Mouse (Mus musculus): Measurements from ENCODE around the gene Exoc3l2. TPM values are rescaled to one million over a fixed set of nuclear protein-coding genes. Genes with fewer than 3 reads are reported as not detected.

Gene Exoc3l2
- polyA plus RNA-seq, 1 experiment: 7.1 TPM

DNA sequence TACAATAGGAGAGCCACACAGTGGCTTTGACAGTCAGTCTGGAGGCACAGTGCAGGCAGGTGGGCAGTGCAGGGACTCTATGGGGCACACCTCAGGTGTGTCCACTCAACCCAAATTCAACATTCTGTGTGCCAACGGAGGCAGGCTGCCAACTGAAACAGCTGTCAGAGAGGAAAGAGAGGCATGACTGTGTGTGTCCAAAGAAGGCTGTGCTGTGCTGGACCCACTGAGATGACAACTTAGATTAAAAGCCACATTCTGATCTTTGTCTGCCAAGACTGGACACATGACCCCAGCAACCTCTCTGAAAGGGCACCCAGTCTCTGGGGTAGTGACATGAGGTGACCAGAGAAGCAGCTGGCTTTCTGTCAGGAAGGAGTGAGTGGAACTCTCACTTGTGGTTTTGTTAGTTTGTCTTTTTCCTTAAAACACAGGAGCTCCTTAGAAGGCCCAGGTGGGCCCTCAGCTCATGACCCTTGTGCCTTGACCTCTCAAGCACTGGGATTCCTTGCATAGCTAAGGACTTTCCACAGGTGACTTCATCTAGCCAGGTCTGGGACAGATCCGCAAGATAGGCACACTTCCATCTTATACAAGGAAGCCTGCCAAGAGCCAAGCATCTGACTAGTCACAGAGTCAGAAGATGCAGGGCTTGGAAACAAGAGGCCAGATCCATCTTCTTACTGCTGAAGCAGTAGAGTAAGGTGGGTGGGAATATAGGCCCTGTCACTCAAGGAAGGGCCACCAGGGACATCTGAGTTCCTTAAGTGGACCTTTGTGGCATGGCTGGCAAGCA is 77.8 kb downstream of the Exoc3l2 start:
- TF ChIP-seq POLR2A (IDR thresholded peaks at IDR 0.05; ENCODE audit: low read depth, low read length) (no peak), CTCF (IDR thresholded peaks at IDR 0.05; ENCODE audit: extremely low read depth, insufficient read depth, insufficient read length, insufficient replicate concordance) (no peak)
- Histone ChIP-seq H3K4me1 (ENCODE audit: control insufficient read depth, insufficient read depth, insufficient read length) (peaks cover 7% of the 10 kb centered on the region; the same call in 1 of the 2 replicates), H3K27ac (ENCODE audit: insufficient read depth, low read length) (no peak overlapping the region), H3K36me3 (ENCODE audit: control insufficient read depth, insufficient read depth, low read length) (no peaks in the 10 kb centered on the region), H3K27me3 (ENCODE audit: control insufficient read depth, insufficient read depth, low read length) (no peaks in the 10 kb centered on the region), H3K4me3 (ENCODE audit: extremely low read depth, insufficient read depth, insufficient read length) (no peak overlapping the region)
- no peak for DNase-seq (ENCODE audit: low read depth in 1 of 2, low spot score in 2 of 2)
- WGBS: 85% methylated on average over 2 of the region's 2 CpGs

DNA sequence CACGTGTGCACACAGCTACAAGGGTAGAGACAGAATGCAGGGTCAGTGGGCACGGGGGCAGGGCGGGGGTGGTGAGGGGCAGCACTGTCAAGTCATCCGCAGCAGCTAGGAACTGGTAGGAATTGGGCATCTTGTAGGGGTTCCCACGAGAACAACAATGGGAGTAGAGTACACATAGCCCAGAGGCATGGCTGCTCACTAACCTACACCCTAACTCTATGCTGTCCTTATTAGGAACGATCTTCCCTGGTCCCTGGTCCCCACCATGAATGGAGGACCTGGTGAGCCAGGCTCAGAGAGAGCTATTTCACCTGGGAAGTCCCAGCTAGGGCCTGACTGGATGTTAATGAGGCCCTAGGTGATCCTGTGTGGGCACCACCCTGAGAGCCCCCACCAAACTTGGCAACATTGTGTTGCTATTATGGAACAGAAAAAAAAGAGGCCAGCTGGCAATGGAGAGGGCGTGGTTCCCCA is 78.6 kb downstream of the Exoc3l2 start:
- H3K4me1 ChIP-seq (ENCODE audit: control insufficient read depth, insufficient read depth, insufficient read length): peaks cover 7% of the 10 kb centered on the region; the same call in 1 of the 2 replicates
- no peak overlapping the region for H3K27ac ChIP-seq (ENCODE audit: insufficient read depth, low read length)
- no peak for TF ChIP-seq POLR2A (IDR thresholded peaks at IDR 0.05; ENCODE audit: low read depth, low read length)
- TF ChIP-seq CTCF (IDR thresholded peaks at IDR 0.05; ENCODE audit: extremely low read depth, insufficient read depth, insufficient read length, insufficient replicate concordance): no peak
- no peaks in the 10 kb centered on the region for H3K27me3 ChIP-seq (ENCODE audit: control insufficient read depth, insufficient read depth, low read length)
- no peaks in the 10 kb centered on the region for H3K36me3 ChIP-seq (ENCODE audit: control insufficient read depth, insufficient read depth, low read length)
- H3K4me3 ChIP-seq (ENCODE audit: extremely low read depth, insufficient read depth, insufficient read length): no peak overlapping the region
- DNase-seq (ENCODE audit: low read depth in 1 of 2, low spot score in 2 of 2): no peak
- 89% methylated on average over 7 of the region's 7 CpGs for WGBS

DNA sequence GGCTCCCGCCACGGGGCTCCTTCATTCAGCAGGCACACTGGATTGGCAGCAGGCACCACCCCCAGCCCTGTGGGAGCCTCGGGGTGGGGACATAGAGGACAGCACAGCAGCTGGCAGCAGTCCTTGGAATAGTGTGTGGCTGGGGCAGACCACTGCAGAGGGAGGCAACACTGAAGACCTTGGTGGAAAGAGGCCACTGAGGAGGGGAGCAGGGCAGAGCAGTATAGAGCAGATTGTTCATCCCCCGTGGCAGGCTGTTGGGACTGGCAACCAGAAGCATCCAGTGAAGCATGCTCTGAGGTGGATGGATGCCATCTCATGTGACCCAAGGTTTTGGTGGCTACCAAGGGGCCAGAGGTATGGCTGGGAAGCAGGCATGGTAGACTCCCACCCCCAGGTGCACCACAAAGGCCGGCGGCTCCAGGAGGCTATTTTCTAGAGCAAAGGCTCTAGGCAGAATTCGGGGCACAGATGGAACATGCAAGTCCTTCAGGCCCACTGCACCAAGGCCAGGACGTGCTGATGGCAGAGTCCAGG is 79.1 kb downstream of the Exoc3l2 start:
- 73% methylated on average over 8 of the region's 8 CpGs for WGBS
- no peaks in the 10 kb centered on the region for H3K27me3 ChIP-seq (ENCODE audit: control insufficient read depth, insufficient read depth, low read length)
- no peaks in the 10 kb centered on the region for H3K36me3 ChIP-seq (ENCODE audit: control insufficient read depth, insufficient read depth, low read length)
- no peak for DNase-seq (ENCODE audit: low read depth in 1 of 2, low spot score in 2 of 2)
- H3K27ac ChIP-seq (ENCODE audit: insufficient read depth, low read length): no peak overlapping the region
- H3K4me3 ChIP-seq (ENCODE audit: extremely low read depth, insufficient read depth, insufficient read length): no peak overlapping the region
- peaks cover 7% of the 10 kb centered on the region; the same call in 1 of the 2 replicates for H3K4me1 ChIP-seq (ENCODE audit: control insufficient read depth, insufficient read depth, insufficient read length)
- TF ChIP-seq CTCF (IDR thresholded peaks at IDR 0.05; ENCODE audit: extremely low read depth, insufficient read depth, insufficient read length, insufficient replicate concordance): no peak
- no peak for TF ChIP-seq POLR2A (IDR thresholded peaks at IDR 0.05; ENCODE audit: low read depth, low read length)

DNA sequence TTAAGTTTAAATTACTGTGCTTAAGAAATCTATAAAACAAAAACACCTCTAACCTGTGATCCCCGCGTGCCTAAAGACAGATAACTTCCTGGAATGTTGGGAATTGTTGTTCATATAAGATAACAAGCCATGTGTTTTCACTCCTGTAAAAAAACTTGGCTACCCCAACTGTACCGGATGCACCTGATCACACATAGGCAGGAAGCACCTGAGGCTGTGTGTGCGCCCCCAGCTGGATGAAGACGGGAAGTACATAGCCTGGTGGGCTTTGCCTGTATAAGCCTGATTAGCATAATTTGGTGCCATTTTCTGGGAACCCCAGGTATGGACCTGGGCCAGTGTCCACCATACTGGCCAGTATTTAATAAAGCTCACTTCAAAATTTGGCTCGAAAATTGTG is 80.5 kb downstream of the Exoc3l2 start:
- Histone ChIP-seq H3K4me1 (ENCODE audit: control insufficient read depth, insufficient read depth, insufficient read length) (peaks cover 7% of the 10 kb centered on the region; the same call in 1 of the 2 replicates), H3K4me3 (ENCODE audit: extremely low read depth, insufficient read depth, insufficient read length) (no peak overlapping the region), H3K36me3 (ENCODE audit: control insufficient read depth, insufficient read depth, low read length) (no peaks in the 10 kb centered on the region), H3K27ac (ENCODE audit: insufficient read depth, low read length) (no peak overlapping the region), H3K27me3 (ENCODE audit: control insufficient read depth, insufficient read depth, low read length) (no peaks in the 10 kb centered on the region)
- 27% methylated on average over 6 of the region's 6 CpGs for WGBS
- peak in 1 of 2 experiments; percentile 36 for DNase-seq (ENCODE audit: low read depth in 1 of 2, low spot score in 2 of 2)
- TF ChIP-seq POLR2A (IDR thresholded peaks at IDR 0.05; ENCODE audit: low read depth, low read length): no peak
- peak; percentile 44; the same call in 1 of the 2 replicates for TF ChIP-seq CTCF (IDR thresholded peaks at IDR 0.05; ENCODE audit: extremely low read depth, insufficient read depth, insufficient read length, insufficient replicate concordance)

DNA sequence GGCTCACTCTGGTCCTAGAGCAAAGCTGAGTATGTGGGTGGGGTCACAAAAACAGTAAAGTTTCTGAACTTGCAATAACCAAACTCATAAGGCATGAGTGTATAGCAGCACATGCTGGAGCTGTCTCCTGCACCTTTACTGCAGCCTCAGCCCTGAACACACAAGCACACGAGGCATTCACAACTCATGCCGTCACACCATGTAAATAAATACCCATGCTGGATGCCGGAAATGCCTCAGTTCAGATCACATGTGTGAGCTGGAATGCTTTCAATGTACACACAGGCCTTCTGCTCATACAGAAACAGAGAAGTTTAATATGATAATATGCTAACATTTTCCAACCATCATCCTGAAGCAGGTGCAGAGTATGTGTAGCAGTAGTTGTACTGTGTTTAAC is 82.9 kb downstream of the Exoc3l2 start:
- no peak overlapping the region for H3K4me3 ChIP-seq (ENCODE audit: extremely low read depth, insufficient read depth, insufficient read length)
- no peak for TF ChIP-seq POLR2A (IDR thresholded peaks at IDR 0.05; ENCODE audit: low read depth, low read length)
- H3K27ac ChIP-seq (ENCODE audit: insufficient read depth, low read length): no peak overlapping the region
- DNase-seq (ENCODE audit: low read depth in 1 of 2, low spot score in 2 of 2): no peak
- WGBS: 79% methylated on average over 3 of the region's 3 CpGs
- no peaks in the 10 kb centered on the region for H3K36me3 ChIP-seq (ENCODE audit: control insufficient read depth, insufficient read depth, low read length)
- peaks cover 7% of the 10 kb centered on the region; the same call in 1 of the 2 replicates for H3K4me1 ChIP-seq (ENCODE audit: control insufficient read depth, insufficient read depth, insufficient read length)
- no peaks in the 10 kb centered on the region for H3K27me3 ChIP-seq (ENCODE audit: control insufficient read depth, insufficient read depth, low read length)

Other genes starting within 250 kb of the Exoc3l2 start
- gene Opa3, start 235.0 kb upstream of the Exoc3l2 start, polyA plus RNA-seq (2012; rRNA removed): 14.7 and 17.7 TPM in 2 replicates
- 335 and 437 TPM in 2 replicates for gene Vasp, start 191.5 kb upstream of the Exoc3l2 start, polyA plus RNA-seq (2012; rRNA removed)
- gene Ppm1n, start 183.3 kb upstream of the Exoc3l2 start, polyA plus RNA-seq (2012; rRNA removed): 2.1 and 3.3 TPM in 2 replicates
- 7.7 and 9.1 TPM in 2 replicates for gene Rtn2, start 180.7 kb upstream of the Exoc3l2 start, polyA plus RNA-seq (2012; rRNA removed)
- 1.6 and 1.9 TPM in 2 replicates for gene Fosb, start 153.3 kb upstream of the Exoc3l2 start, polyA plus RNA-seq (2012; rRNA removed)
- gene Ercc1, start 118.6 kb upstream of the Exoc3l2 start, polyA plus RNA-seq (2012; rRNA removed): 28.2 and 29.9 TPM in 2 replicates
- 5.8 and 5.9 TPM in 2 replicates for gene Cd3eap, start 103.8 kb upstream of the Exoc3l2 start, polyA plus RNA-seq (2012; rRNA removed)
- gene Ppp1r13l, start 103.6 kb upstream of the Exoc3l2 start, polyA plus RNA-seq (2012; rRNA removed): 2.2 and 2.5 TPM in 2 replicates
- gene Ercc2, start 81.3 kb upstream of the Exoc3l2 start, polyA plus RNA-seq (2012; rRNA removed): 51.8 and 62.2 TPM in 2 replicates
- 2.3 and 3.9 TPM in 2 replicates for gene Klc3, start 59.2 kb upstream of the Exoc3l2 start, polyA plus RNA-seq (2012; rRNA removed)
- gene Ckm, start 58.6 kb upstream of the Exoc3l2 start, polyA plus RNA-seq (2012; rRNA removed): 0.62 and 0.92 TPM in 2 replicates
- gene Mark4, start 4.5 kb upstream of the Exoc3l2 start, polyA plus RNA-seq (2012; rRNA removed): 14.6 and 23.4 TPM in 2 replicates
- gene Bloc1s3, start 45.0 kb downstream of the Exoc3l2 start, polyA plus RNA-seq (2012; rRNA removed): 8.8 and 13.9 TPM in 2 replicates
- gene Trappc6a, start 45.1 kb downstream of the Exoc3l2 start, polyA plus RNA-seq (2012; rRNA removed): 54.4 and 75.5 TPM in 2 replicates
- 2.2 and 2.3 TPM in 2 replicates for gene Nkpd1, start 54.5 kb downstream of the Exoc3l2 start, polyA plus RNA-seq (2012; rRNA removed)
- 56.2 and 71.0 TPM in 2 replicates for gene Ppp1r37, start 99.7 kb downstream of the Exoc3l2 start, polyA plus RNA-seq (2012; rRNA removed)
- gene Zfp296, start 114.0 kb downstream of the Exoc3l2 start, polyA plus RNA-seq (2012; rRNA removed): 20.9 and 33.0 TPM in 2 replicates
- 94.7 and 143 TPM in 2 replicates for gene Gemin7, start 114.3 kb downstream of the Exoc3l2 start, polyA plus RNA-seq (2012; rRNA removed)
- 102 and 186 TPM in 2 replicates for gene Clasrp, start 141.2 kb downstream of the Exoc3l2 start, polyA plus RNA-seq (2012; rRNA removed)
- 76.9 and 114 TPM in 2 replicates for gene Relb, start 166.1 kb downstream of the Exoc3l2 start, polyA plus RNA-seq (2012; rRNA removed)
- 76.3 and 78.9 TPM in 2 replicates for gene Clptm1, start 201.7 kb downstream of the Exoc3l2 start, polyA plus RNA-seq (2012; rRNA removed)
- gene Apoc2, start 214.6 kb downstream of the Exoc3l2 start, polyA plus RNA-seq (2012; rRNA removed): 1.2 and 5.5 TPM in 2 replicates
- not detected in 2 replicates for gene Gm44805, start 218.1 kb downstream of the Exoc3l2 start, polyA plus RNA-seq (2012; rRNA removed)
- 0.25 and 0.28 TPM in 2 replicates for gene Apoc4, start 218.1 kb downstream of the Exoc3l2 start, polyA plus RNA-seq (2012; rRNA removed)
- 4.3 and 6.7 TPM in 2 replicates for gene Apoc1, start 229.3 kb downstream of the Exoc3l2 start, polyA plus RNA-seq (2012; rRNA removed)
- gene Apoe, start 235.9 kb downstream of the Exoc3l2 start, polyA plus RNA-seq (2012; rRNA removed): 1,613 and 1,762 TPM in 2 replicates